Mouse (Mus musculus): Measurements from ENCODE around the gene Rnpep. TPM values are rescaled to one million over a fixed set of nuclear protein-coding genes. Genes with fewer than 3 reads are reported as not detected.

Gene Rnpep
- 36.6 and 38.6 TPM in 2 replicates for polyA plus RNA-seq (2016; fragmentation: Nextera tagmentation; extraction: Ambion mirVana)

- Histone ChIP-seq H3K9me3 (replicated peaks) (no peaks in the 10 kb centered on the region), H3K27me3 (replicated peaks) (0 out of 2 replicates have a peak, but pooled peaks cover 6% of the 10 kb centered on the region), H3K9ac (peak within 1 kb of the TSS; percentile 82), H3K27ac (peak within 1 kb of the TSS; percentile 73), H3K36me3 (peaks cover 8% of the 10 kb centered on the region), H3K4me3 (peak within 1 kb of the TSS; percentile 79), H3K4me2 (peak within 1 kb of the TSS; percentile 98), H3K4me1 (peaks cover 24% of the 10 kb centered on the region)
- ATAC-seq: peak; percentile 75
- 3% methylated on average over 39 of the region's 39 CpGs for WGBS (ENCODE audit: insufficient replicate concordance)
Measured at GRCm38 (mm10) chr1:135283826-135284291, at the start of gene Rnpep. Gene Rnpep, minus strand, starts transcription at chr1:135284084.

- no peak overlapping the region for H3K4me3 ChIP-seq
- H3K4me1 ChIP-seq: no peaks in the 10 kb centered on the region
- WGBS (ENCODE audit: insufficient replicate concordance): 63% methylated on average over 6 of the region's 6 CpGs
- H3K4me2 ChIP-seq: no peak overlapping the region
- H3K9me3 ChIP-seq (replicated peaks): no peaks in the 10 kb centered on the region
- no peaks in the 10 kb centered on the region for H3K36me3 ChIP-seq
- H3K9ac ChIP-seq: no peak overlapping the region
- peaks cover 29% of the 10 kb centered on the region for H3K27me3 ChIP-seq (replicated peaks)
- ATAC-seq: no peak
- H3K27ac ChIP-seq: no peak overlapping the region
Measured at GRCm38 (mm10) chr1:135330578-135330977, 46.7 kb upstream of the Rnpep start.

GRCm38 (mm10) chr1:135328368-135328767, 44.5 kb upstream of the Rnpep start:
- WGBS (ENCODE audit: insufficient replicate concordance): 59% methylated on average over 5 of the region's 5 CpGs
- Histone ChIP-seq H3K27me3 (replicated peaks) (peaks cover 47% of the 10 kb centered on the region), H3K9me3 (replicated peaks) (no peaks in the 10 kb centered on the region), H3K4me1 (no peaks in the 10 kb centered on the region), H3K4me2 (no peak overlapping the region), H3K9ac (no peak overlapping the region), H3K4me3 (no peak overlapping the region), H3K27ac (no peak overlapping the region), H3K36me3 (no peaks in the 10 kb centered on the region)
- no peak for ATAC-seq

DNA sequence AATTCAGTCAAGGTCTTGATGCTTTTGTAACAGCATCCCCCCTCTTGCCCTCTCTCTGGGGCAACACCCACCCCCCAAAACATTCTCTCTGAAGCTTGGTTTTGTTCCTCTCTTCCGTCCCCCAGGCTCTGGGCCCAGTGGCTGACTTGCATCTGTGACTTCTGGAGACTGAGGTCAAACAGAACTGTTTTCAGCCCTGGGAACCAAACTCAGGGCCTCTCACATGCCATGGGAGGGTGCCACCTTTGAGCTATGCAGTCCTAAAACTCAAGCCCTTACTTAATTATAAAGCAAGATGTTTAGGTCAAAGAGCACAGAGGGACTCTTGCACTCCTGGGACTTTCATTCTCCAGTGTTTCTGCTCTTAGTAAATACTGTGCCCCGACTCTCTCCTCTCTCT, 42.0 kb upstream of the Rnpep start:
- H3K9ac ChIP-seq: no peak overlapping the region
- H3K27me3 ChIP-seq (replicated peaks): peaks cover 58% of the 10 kb centered on the region
- H3K9me3 ChIP-seq (replicated peaks): no peaks in the 10 kb centered on the region
- H3K4me2 ChIP-seq: no peak overlapping the region
- H3K36me3 ChIP-seq: no peaks in the 10 kb centered on the region
- no peaks in the 10 kb centered on the region for H3K4me1 ChIP-seq
- no peak overlapping the region for H3K4me3 ChIP-seq
- ATAC-seq: no peak
- H3K27ac ChIP-seq: no peak overlapping the region
- 62% methylated on average over 2 of the region's 2 CpGs for WGBS (ENCODE audit: insufficient replicate concordance)

GRCm38 (mm10) chr1:135324571-135324970, 40.7 kb upstream of the Rnpep start, which contains the start of gene Lmod1:
Gene Lmod1, plus strand, starts transcription at chr1:135324807.
- no peak for ATAC-seq
- H3K27ac ChIP-seq: no peak within 1 kb of the TSS
- H3K9me3 ChIP-seq (replicated peaks): no peaks in the 10 kb centered on the region
- WGBS (ENCODE audit: insufficient replicate concordance): 28% methylated on average over 8 of the region's 8 CpGs
- no peak within 1 kb of the TSS for H3K4me3 ChIP-seq
- peaks cover 53% of the 10 kb centered on the region for H3K27me3 ChIP-seq (replicated peaks)
- H3K4me1 ChIP-seq: no peaks in the 10 kb centered on the region
- H3K36me3 ChIP-seq: no peaks in the 10 kb centered on the region
- no peak within 1 kb of the TSS for H3K9ac ChIP-seq
- no peak within 1 kb of the TSS for H3K4me2 ChIP-seq

GRCm38 (mm10) chr1:135323367-135323901, 39.5 kb upstream of the Rnpep start:
- H3K4me1 ChIP-seq: no peaks in the 10 kb centered on the region
- no peak for ATAC-seq
- no peak overlapping the region for H3K4me2 ChIP-seq
- no peak overlapping the region for H3K27ac ChIP-seq
- H3K36me3 ChIP-seq: no peaks in the 10 kb centered on the region
- peaks cover 53% of the 10 kb centered on the region for H3K27me3 ChIP-seq (replicated peaks)
- H3K4me3 ChIP-seq: no peak overlapping the region
- H3K9me3 ChIP-seq (replicated peaks): no peaks in the 10 kb centered on the region
- WGBS (ENCODE audit: insufficient replicate concordance): 65% methylated on average over 7 of the region's 7 CpGs
- H3K9ac ChIP-seq: no peak overlapping the region

DNA sequence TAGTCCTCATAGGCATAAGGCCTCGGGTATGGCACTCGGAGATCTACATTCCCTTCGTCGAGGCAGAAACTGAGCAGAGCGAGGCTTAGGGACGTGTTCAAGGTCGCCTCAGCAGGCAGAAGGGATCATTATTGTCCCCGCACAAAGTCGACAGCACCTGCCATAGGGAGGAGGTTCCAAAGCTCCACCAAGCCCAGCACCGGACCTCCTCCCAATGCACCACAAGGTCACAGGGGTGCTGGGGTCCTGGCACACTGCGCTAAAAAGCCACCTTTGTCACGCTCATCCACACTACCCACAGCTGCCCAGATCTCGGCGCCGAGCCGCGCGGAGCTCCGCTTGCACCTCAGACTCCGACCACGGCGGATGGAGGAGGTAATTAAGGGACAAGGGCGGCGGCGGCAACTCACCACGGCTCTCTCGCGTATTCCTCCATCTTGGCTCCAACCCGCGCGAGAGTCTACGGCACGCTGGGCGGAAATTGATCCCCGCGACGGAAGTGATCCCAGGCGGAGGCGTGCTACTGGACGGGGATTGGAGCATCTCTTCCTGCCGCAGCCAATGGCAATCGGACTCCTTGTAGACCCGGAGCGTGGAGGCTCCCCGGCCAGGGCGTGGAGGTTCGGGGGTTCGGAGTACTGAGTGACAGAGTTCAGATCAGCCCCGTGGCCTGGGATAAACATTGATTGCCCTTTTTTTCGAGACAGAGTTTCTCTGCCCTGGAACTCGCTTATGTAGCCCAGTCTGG, 29.6 kb upstream of the Rnpep start, which contains the start of gene Timm17a:
Gene Timm17a, minus strand, starts transcription at position 495 of the 748 bp plus-strand sequence.
- Histone ChIP-seq H3K9me3 (replicated peaks) (no peaks in the 10 kb centered on the region), H3K4me2 (peak within 1 kb of the TSS; percentile 77), H3K27ac (peak within 1 kb of the TSS; percentile 78), H3K9ac (peak within 1 kb of the TSS; percentile 83), H3K4me1 (peaks cover 32% of the 10 kb centered on the region), H3K36me3 (peaks cover 23% of the 10 kb centered on the region), H3K4me3 (peak within 1 kb of the TSS; percentile 74), H3K27me3 (replicated peaks) (no peaks in the 10 kb centered on the region)
- ATAC-seq: peak; percentile 99
- WGBS (ENCODE audit: insufficient replicate concordance): under 1% methylated on average over 51 of the region's 51 CpGs

DNA sequence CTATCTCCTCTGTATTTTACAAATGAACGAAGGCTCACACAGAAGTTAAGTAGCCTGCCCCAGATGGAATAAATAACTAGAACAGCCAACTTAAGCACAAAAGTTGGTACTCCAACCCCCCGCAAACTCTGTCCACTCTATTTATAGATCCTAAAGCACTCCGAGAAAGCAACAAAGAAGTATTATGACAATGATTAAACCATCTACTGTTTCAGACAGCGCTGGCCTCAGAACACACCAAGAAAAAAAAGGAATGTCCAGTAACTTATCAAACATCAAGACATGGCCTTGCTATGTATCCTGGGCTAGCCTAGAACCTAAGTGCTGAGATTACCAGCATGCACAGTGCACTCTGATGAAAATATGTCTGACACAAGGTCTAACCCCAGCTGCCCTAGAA, 28.3 kb upstream of the Rnpep start:
- 0 out of 2 replicates have a peak overlapping the region, but pooled peaks have one; percentile 6 for H3K27ac ChIP-seq

DNA sequence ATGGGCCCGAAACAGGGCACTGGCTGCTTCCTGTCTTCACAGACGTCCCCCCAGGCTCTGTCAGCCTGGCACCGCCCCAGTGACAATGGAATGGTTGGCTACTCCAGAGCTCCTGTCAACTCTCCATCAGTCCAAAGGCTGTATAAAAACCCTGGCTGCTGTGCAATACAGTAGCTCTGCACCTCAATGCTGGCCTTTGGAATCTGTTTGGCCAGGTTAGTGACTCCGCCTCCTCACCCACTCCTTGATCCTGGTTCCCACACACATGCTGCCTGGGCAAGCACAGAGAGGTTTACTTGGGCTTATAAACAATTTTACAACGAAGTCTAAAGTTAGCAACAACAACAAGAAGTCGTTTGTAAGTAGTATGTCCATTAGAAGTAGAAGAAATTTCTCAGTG, 27.5 kb upstream of the Rnpep start:
- Histone ChIP-seq H3K9me3 (replicated peaks) (no peaks in the 10 kb centered on the region), H3K4me1 (peaks cover 32% of the 10 kb centered on the region), H3K9ac (no peak overlapping the region), H3K27ac (no peak overlapping the region), H3K4me2 (0 out of 2 replicates have a peak overlapping the region, but pooled peaks have one; percentile 1), H3K36me3 (peaks cover 44% of the 10 kb centered on the region), H3K4me3 (no peak overlapping the region), H3K27me3 (replicated peaks) (no peaks in the 10 kb centered on the region)
- no peak for ATAC-seq
- WGBS (ENCODE audit: insufficient replicate concordance): 76% methylated on average over 6 of the region's 6 CpGs

More for the DNA sequence above, 28.3 kb upstream of the Rnpep start:
- ATAC-seq: no peak
- Histone ChIP-seq H3K9me3 (replicated peaks) (no peaks in the 10 kb centered on the region), H3K27me3 (replicated peaks) (no peaks in the 10 kb centered on the region), H3K4me3 (peak overlapping the region; percentile 74), H3K4me1 (peaks cover 32% of the 10 kb centered on the region), H3K9ac (peak overlapping the region; percentile 83), H3K36me3 (peaks cover 36% of the 10 kb centered on the region), H3K4me2 (peak overlapping the region; percentile 77)
- WGBS (ENCODE audit: insufficient replicate concordance): 81% methylated on average over 4 of the region's 4 CpGs

- Histone ChIP-seq H3K4me1 (no peaks in the 10 kb centered on the region), H3K4me3 (no peak overlapping the region), H3K9ac (no peak overlapping the region), H3K27me3 (replicated peaks) (no peaks in the 10 kb centered on the region), H3K36me3 (peaks cover 17% of the 10 kb centered on the region), H3K4me2 (no peak overlapping the region), H3K9me3 (replicated peaks) (no peaks in the 10 kb centered on the region), H3K27ac (no peak overlapping the region)
- 79% methylated on average over 5 of the region's 5 CpGs for WGBS (ENCODE audit: insufficient replicate concordance)
- no peak for ATAC-seq
Measured at GRCm38 (mm10) chr1:135290908-135291307, 7.0 kb upstream of the Rnpep start.

GRCm38 (mm10) chr1:135286311-135286710, 2.4 kb upstream of the Rnpep start:
- H3K4me2 ChIP-seq: no peak overlapping the region
- H3K27ac ChIP-seq: no peak overlapping the region
- peaks cover 24% of the 10 kb centered on the region for H3K4me1 ChIP-seq
- H3K9ac ChIP-seq: no peak overlapping the region
- WGBS (ENCODE audit: insufficient replicate concordance): 51% methylated on average over 2 of the region's 2 CpGs
- no peaks in the 10 kb centered on the region for H3K9me3 ChIP-seq (replicated peaks)
- no peaks in the 10 kb centered on the region for H3K36me3 ChIP-seq
- ATAC-seq: no peak
- no peak overlapping the region for H3K4me3 ChIP-seq
- H3K27me3 ChIP-seq (replicated peaks): 0 out of 2 replicates have a peak, but pooled peaks cover 6% of the 10 kb centered on the region

- peak overlapping the region; percentile 79 for H3K4me3 ChIP-seq
- H3K9me3 ChIP-seq (replicated peaks): no peaks in the 10 kb centered on the region
- ATAC-seq: peak; percentile 68
- peak overlapping the region; percentile 73 for H3K27ac ChIP-seq
- peaks cover 24% of the 10 kb centered on the region for H3K4me1 ChIP-seq
- H3K27me3 ChIP-seq (replicated peaks): 0 out of 2 replicates have a peak, but pooled peaks cover 6% of the 10 kb centered on the region
- peaks cover 13% of the 10 kb centered on the region for H3K36me3 ChIP-seq
- under 1% methylated on average over 47 of the region's 48 CpGs for WGBS (ENCODE audit: insufficient replicate concordance)
- peak overlapping the region; percentile 82 for H3K9ac ChIP-seq
- peak overlapping the region; percentile 98 for H3K4me2 ChIP-seq
Measured at GRCm38 (mm10) chr1:135283287-135283825, 528 bp downstream of the Rnpep start.

Data from liver, embryonic 12.5 days (tissue).